Mouse (Mus musculus) lung, adult 18-20 months (tissue): Measurements from ENCODE around the gene Snrpd3.
A peak's percentile ranks its signal among the peaks of the same experiment; 100 is the strongest.
"Not testable (repeated sequence)": the region's sequence is repeated elsewhere in the genome, so short reads cannot be mapped to it uniquely, and the experiment has no call there.

Experiments
- DNase-seq, 2 experiments: peaks; one replicate each; pipeline ENCODE4 v3.0.0; 2022; ENCODE audit warnings: mixed read lengths in 2 of 2

Gene Snrpd3

DNA sequence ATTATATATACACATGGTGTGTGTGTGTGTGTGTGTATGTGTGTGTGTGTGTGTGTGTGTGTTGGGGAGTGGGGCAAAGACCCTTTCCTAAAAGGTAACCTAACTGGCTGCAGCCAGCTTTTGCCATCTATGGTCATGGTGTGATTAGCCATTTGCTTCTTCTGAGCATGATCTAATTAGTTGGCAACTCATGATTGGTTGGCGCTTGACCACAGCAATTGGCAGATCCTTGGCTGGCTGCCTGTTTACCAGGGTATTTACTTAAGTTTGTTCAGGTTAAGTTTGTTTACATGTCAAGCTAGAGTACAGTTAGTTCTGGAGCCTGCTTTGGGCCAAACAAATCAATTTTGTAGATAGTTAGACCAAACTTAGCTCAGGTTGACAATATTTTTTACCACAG, 15.7 kb upstream of the Snrpd3 start:
- DNase-seq, result peak; percentile 31 to 46

DNA sequence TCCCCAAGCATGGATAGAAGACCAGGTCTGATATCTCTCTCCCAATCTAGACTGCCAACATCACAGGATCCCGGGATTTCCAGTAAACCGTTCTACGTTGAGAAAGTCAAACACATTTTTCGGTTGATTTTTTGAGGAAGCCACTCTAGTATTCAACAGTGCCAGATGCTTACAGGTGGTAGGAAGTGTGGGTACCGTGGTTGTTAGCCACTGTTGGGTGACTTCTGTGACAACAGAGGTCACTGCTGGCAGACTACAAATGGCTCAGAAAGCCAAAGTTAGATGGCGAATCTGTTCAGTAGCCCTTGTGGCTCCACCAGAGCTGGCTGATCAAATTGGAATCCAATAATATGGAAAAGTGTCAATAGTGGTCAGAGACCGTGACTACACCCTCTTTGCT, 13.7 kb upstream of the Snrpd3 start:
- no peak for DNase-seq

DNA sequence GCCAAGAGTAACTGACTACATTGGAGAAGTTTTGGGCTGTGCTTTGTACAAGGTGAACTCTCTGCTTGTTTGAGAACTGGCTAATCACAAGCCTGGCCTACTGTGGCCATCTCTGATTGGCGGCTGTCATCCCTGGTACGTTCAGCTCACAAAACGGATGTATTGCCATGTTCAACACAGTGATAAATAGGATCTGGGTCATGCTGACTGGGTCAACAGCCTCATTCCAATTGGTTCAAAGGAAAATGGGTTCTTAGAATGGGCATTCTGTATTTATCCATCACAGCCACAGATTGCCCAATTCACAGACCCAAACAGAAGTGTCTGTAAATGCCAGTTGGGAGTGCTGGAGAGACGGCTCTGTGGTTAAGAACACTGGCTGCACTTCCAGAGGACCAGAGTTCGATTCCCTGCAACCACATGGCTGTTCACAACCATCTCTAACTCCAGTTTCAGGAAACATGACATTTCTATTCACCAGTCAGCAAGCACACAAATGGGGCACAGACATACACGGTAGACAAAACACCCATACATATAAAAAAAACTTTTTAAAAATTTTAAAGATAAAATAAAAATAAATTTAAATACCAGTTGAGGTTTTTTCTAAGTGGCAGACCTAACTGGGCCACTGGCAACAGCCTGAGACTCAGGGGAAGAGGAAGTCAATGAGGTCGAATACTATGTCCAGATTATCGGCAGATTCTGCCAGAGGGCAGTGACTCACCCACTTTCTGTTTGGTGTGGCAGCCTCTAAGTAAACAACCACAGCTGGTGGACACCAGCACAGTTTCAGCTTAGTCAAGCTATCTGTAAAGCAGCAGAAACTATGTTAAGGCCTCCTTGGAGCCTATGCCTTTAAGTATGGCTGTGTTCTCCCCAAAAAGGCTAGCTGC, 12.9 kb upstream of the Snrpd3 start:
- DNase-seq, result peak; percentile 58 to 59

DNA sequence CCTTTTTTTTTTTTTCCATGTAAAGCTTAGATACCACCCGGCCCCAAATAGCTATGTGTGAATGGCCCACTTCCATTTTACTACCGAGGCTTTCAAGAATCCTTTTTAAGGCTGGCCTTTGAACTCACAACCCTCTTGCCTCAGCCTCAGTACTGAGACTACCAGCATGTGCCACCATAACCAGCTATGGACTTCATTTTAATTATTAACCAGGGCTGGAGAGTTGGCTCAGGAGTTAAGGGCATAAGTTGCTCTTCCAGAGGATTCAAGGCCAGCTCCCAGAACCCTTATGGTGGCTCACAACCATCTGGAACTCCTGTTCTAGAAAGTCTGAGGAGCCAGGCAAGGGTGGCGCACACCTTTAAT, 12.2 kb upstream of the Snrpd3 start:
- DNase-seq, result no peak

DNA sequence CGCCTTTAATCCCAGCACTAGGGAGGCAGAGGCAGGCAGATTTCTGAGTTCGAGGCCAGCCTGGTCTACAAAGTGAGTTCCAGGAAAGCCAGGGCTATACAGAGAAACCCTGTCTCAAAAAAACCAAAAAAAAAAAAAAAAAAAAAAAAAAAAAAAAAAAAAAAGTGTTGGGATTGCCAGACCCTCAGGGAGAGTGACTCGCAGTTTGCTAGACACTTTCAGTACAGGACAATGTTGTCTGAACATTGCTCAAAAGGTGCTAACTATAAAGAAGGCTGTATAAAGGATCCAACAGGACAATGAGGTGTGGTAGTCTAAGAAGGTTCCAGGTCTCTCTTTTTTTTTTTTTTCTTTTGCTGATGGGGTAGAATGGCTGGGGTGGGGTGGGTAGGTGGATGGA, 11.4 kb upstream of the Snrpd3 start:
- not testable (repeated sequence) for DNase-seq

DNA sequence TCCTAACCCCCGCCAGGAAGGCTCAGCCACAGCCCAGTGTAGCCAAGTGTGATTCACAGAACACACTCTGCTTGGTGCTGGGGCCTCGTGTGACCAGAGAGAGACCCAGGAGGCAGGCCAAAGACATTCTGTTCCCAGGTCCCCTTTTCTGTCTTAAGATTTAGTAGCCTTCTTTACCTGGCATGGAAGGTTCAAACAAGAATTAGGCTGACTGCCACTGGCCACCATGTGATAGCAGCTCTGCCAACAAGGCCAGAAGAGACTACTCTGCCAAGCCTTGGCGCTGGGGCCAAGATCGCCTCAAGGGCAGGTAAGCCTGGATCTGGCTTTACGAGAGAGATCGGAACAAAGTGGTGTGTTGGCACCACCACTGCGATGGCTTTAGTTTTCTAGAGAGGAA, 6.9 kb upstream of the Snrpd3 start:
- no peak for DNase-seq

DNA sequence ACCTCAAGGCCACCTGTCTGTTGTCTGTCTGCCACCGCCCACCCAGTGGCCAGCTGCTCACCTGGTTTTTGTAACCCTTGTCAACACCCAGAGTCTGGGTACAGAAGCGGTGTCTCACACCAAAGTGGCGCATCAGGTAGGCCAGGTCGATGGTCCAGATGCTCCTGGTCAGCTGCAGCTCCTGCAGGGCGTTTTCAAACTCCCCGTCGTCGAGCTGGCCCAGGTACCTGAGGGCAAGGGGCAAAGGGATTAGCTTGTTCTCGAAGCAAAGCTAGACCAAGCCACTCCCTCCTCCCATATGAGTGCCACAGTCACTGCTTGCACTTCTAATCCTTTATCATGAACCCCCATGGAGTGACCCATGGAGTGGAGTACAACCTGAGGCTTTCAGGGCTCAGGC, 6.3 kb upstream of the Snrpd3 start:
- no peak for DNase-seq

DNA sequence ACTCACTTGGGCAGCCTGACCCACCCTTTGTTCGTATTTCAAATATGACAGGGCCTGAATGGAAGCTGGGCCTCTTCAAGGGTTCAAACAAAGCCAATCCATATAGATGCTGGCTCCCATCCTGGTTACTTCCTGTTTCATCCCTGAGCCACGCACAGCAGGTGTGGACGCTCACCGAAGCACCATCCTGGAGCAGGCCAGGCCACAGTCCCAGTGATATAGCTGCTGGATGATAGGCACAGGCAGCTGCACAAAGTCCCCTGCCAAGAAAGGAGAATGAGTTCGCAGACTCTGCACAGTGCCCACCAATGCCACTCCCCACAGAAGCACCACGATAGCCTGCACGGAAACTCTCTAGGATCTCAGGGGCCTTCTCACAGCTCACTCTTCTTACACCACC, 5.5 kb upstream of the Snrpd3 start:
- DNase-seq, result no peak

DNA sequence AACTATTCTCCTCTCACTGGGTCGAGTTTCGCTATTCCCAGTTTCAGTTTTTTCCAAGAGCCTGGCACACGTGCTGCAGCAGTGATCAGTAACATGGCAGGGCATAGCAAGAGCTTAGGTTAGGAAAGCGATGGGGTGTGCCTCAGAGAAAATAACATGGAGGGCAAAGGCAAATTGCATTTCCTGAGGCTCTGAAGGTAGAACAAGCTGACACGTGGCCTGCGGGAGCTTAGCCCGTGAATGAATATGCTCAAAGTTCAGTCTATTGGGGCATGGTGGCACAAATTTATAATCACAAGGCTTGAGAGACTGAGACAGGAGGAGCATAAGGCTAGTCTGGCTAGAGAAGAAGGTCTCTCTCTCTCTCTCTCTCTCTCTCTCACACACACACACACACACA, 4.6 kb upstream of the Snrpd3 start:
- no peak for DNase-seq

DNA sequence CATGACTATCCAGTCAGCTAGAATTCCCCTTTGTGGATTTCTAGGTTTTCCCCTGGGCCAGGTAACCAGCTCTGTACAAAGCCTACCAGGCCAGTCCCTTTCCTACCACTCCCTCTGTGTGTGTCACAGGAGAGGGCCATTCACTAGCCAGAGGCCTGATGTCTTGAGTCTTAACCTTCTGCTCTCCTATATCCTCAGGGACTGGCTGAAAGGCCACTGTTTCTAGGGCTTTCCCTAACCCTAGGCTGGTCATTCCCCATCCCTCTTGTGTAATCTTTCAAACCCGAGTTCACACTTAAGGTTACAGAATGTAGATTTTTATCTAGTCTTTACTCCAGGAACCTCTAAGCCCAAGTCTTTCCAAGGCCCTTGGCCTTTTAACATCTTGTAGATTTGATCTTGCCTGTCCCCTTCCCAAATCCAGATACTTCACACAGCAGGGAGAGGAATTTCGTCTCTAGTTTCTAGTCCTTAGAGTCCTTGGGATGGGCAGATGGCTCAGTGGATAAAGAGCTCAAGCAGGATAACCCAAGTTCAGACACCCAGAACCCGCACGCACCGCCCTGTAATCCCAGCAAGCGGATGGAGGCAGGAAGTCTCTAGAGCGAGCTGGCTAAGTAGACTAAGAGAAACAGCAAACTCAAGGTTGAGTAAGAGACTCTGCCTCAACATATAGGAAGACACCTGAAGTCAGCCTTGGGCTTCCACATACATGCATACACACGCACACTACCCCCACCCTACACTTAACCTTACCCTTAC, 3.9 kb upstream of the Snrpd3 start:
- no peak for DNase-seq

DNA sequence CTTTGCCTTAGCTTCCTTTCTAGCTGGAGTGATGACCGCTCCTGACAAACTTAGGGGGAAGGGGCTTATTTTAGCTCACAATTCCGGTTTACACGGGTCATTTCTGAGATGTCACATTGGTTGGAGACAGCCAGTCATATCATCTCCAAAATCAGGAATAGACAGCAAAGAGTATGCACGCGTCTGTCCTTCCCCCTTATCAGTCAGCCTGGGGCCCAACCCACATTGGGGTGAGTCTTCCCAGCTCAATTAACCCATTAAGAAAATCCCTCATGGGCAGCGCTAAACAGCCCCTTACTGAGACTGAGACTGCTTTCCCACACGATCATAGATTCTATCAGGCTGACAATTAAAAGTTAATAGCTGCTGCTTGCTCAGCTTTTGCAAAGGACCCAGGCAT, 3.0 kb upstream of the Snrpd3 start:
- no peak for DNase-seq

DNA sequence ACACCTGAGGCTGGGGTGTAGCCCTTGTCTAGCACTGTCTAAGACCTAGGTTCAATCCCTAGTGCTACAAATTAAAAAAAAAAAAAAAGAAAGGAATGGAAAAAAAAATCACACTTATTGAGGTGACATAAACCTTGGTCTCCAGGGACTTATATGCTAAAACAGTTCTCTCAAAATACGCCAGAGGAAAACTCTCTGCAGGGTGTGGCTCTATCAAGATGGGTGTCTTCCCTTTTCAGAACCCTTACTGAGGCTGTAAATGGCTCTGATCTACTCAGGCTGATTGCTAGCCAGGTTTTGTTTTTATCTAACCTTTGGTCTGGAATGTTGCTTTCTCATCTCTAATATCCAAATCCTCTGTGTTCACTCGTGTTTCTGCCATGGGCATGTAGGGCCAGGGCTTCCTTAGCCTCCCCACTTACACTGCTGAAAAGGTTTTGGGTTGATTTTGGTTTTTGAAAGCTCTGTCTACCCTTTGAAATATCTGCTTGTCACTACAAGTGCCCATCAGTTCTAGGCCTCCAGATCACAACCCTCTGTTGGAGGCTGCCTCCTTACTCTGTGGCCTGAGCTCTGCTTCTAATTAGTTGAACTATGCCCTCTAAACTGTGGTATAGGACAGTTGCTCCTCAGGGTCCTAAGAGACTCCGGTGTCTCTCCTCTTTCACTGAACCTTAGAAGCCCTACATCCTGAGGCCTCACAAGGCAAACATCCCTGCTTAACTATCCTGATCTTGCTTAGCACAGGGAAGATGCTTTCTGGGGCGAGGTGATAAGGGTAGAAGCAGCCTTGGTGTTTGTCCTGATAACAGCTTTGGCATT, 1.9 kb upstream of the Snrpd3 start:
- DNase-seq, result no peak

DNA sequence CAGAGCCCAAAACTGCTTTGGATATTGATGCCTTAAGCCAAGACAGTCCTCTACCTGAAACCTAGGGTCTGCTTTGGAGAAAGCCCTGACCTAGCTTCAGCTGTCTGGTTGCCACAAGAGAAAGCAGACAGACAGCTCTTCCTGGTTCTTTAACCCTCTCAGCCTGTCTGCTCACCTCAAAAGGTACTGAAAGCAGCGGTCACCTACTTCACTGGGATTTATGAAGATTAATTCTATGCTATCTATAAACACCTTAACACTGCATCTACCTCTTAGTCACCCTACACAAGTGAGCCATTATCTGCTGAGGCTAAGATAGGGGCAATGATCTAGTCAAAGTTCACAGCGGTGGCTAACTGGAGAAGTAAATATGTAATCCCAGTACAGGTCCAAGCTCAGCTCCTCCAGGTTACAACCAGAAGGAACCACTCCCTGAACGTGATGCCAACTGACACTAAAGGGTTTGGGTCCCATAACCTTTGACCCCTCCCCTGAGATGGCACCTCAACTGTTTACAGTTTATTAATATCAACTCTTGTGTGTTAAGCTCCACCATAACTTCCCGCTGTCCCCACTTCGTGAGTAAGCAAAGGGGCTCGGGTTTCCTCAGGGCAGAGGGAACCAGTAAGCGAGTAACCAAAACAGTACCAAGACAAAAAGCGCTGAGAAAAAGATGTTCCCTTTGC, 1.2 kb upstream of the Snrpd3 start:
- peak in 1 of 2 experiments; percentile 16 for DNase-seq

DNA sequence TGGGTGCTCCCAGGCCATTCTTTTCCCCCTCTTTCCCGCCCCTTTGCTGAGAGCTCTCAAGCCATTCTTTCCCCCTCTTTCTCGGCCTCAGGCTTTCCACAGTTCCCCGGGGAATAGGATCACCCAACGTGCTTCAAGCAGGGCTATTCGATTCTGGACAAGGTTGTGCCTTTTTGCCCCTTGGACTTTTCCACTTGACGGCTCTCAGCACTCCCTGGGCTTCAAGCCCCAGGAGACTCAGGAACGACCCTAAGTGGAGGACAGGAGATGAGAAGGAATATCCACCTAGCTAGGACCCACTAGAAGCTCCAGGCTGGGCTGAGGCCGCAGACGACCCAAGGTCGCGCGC, 653 bp upstream of the Snrpd3 start:
- DNase-seq, result peak in 1 of 2 experiments; percentile 18

DNA sequence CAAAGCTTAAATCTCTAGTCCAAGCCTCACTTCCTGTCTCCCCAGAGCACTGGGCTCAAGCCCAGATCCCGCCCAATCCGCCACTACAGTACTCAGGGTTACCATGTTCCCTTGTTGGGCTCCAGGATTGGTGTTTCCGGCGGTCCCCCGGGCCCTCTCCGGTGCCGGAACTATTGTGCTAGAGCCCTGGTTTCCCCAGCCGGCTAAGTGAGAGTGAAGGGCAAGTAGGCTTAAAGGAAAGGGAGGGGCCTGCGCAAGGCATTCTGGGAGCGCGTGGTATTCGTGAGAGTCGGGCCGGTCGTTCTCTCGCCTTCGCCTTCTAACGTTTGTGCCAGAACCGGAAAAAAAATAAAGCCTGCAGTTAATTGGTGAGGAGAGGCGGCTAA, 400 bp downstream of the Snrpd3 start, which contains the start of gene Gucd1:
Gucd1 (minus strand) TSS at position 215 of the 386 bp plus-strand sequence.
- DNase-seq, result peak; percentile 97 to 98

DNA sequence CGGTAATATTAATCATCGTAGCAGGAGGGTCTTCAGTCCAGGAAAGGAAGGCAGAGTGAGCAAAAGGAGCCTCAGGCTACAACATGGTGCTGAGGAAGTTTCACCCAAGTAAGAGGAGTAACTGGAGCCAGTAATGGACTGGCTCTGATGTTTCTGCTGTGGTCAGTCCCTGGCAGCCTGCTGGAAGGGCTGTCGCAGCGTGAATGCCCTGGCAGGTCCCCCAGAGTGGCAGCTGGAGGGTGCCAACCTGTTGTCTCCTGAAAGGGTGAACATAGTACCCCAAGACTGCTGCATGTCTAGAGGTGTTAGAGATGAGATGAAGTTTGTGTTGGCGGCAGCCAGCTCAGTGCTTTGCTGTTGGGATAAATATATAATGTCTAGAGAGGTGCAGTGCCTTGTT, 3.2 kb downstream of the Snrpd3 start:
- DNase-seq, result no peak

DNA sequence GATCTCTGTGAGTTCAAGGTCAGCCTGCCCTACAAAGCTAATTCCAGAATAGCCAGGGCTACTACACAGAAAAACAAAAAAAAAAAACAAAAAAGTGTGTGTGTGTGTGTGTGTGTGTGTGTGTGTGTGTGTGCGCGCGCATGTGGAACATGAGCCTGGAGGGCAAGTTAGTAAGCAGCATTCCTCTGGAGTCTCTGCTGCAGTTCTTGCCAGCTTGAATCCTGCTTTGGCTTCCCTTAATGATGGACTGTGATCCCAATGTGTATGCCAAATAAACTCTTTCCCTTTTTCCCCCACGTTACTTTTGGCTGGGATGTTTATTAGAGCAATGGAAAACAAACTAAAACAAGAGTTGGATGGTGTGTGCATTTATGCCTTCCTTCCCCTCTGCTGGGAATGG, 4.3 kb downstream of the Snrpd3 start:
- DNase-seq, result no peak

DNA sequence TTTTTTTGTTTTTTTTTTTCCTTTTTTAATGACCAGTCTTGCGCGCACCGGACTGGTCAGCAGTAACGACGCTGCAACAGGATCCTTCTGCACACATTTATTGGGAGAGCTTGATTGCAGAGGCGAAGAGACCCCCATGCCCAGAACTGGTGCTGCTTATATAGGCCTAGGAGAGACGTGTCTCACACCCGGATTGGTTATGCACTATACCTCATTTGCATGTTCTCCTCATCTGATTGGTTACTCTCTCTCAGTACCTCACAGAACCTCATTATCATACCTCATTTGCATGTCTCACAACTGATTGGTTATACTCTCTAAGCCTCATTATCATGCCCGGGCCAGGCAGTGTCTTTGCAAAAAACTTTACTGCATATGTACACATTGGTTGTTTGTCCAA, 8.1 kb downstream of the Snrpd3 start:
- DNase-seq, result not testable (repeated sequence)

DNA sequence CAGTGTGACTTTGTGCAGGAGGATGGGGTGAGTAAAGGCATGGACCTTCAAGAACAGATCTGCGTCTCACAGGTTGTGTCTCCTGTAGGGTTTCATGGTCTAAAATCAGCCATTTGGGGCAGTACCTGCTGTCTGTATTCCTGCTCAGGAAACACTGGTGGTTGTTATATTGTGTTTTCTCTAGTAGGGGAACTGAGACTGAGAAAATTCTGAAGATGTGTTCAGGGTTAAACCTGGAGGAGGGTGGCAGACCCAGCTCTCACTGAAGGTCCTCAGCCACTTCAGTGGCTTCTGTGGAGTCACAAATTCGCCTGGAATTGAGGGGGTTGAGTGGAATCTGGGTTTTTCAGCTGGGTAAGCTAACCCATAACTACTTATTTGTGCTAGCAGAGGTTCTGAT, 13.0 kb downstream of the Snrpd3 start:
- DNase-seq, result no peak

DNA sequence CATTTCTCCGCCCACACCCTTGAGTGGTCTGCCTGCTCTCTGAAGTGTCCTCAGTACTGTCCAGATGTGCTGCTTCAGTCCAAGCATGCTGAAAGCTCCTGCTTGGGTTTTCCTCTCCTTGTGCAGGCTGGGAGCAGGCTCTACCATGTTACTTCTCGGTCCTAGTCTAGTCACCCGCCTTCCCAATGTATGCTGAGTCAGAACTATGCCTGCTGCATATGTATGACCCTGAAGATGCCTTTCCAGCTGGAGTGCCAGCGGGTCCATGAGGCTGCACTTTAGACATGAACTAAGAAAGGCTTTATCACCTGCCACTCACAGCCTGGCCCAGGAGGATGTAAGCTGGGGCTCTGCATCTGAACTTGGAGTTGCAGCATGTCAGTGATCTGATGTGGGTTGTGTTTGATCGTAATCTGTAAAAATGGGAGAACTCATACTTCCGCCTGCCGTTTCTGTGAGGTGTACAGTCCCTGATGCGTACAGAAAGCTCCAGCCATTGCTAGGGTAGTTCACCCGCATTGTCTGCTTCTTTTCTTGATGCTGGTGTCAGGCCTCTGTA, 14.3 kb downstream of the Snrpd3 start:
- no peak for DNase-seq

DNA sequence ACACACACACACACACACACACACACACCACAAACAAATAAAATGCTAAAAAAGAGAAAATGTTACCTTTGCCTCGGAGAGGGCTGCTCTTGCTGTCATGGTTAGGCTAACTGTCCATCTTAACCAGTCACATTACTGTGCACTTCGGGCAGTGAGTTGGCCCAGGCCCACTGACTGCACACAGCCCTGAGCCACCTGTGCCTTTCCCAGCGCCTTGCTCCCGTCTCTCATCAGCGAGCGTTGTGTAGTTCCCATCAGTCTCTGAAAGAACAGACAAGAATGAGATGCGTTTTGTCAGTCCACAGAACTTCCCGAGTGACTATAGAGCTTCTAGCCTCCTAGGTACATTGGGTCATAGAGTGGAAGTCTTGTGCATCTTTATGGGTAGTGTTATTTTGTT, 16.9 kb downstream of the Snrpd3 start:
- no peak for DNase-seq

DNA sequence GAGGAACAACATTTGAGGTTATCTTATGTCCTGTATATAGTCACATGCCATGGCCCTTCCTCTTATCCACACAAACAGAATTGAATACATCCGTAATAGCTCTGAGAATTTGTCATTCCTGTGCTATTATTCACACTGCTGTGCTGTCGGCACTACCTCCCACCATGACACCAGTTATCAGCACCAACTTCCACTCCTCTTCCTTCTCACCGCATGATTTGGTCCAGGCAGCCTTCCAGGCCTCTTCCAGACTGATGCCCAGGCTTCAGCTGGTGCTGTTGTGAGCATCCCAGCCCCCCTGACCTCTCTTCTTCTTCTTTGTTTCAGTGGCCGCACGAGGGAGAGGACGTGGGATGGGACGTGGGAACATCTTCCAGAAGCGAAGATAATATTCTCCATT, 17.6 kb downstream of the Snrpd3 start:
- no peak for DNase-seq

DNA sequence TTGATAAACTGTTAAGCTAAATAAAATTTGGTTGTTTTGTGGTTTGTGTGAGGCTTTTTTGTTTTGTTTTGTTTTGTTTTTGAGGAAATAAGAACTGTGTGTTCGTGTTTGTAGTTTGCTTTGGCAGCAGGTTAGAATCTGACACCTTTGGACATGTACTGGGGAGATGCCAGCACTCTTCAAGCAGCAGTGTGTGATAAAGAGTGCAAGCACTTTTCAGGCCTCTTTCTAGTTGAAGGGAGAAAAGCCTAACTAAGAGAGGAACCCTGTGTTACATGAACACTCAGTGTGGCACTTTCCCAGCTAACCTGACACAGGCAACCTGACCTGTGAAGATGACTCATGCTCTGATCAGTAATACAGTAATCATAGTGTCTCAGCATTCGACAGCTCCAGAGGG, 18.1 kb downstream of the Snrpd3 start:
- DNase-seq, result no peak
